Mouse (Mus musculus) regulatory T cell (primary cell): Measurements from ENCODE around the gene Nt5e.
"Not testable (repeated sequence)": the region's sequence is repeated elsewhere in the genome, so short reads cannot be mapped to it uniquely, and the experiment has no call there.

Source experiments
- in situ Hi-C: fragments of 300-600 bp; cut with MboI, MseI; formaldehyde crosslinking; loops from one replicate; pipeline ENCODE4 v1.15.1; 2025; ENCODE audit warnings: high pct_unique_total_duplicates

Gene Nt5e

GRCm38 (mm10) chr9:88326930-88327901 lies at the start of gene Nt5e:
Gene Nt5e (plus strand): TSS chr9:88327197.
- in situ Hi-C loops, result loop anchor here (5.0 kb wide), 1 partner anchor 80 kb away; no protein-coding TSS in a partner anchor

- in situ Hi-C loops, result loop anchor here (5.0 kb wide), 1 partner anchor 55 kb away; no protein-coding TSS in a partner anchor
Measured at GRCm38 (mm10) chr9:88277588-88277987, 49.4 kb upstream of the Nt5e start.

GRCm38 (mm10) chr9:88279728-88280127 lies 47.3 kb upstream of the Nt5e start:
- in situ Hi-C loops, result loop anchor here (5.0 kb wide), 1 partner anchor 53 kb away; no protein-coding TSS in a partner anchor

- in situ Hi-C loops, result no loop called here
Measured at GRCm38 (mm10) chr9:88289568-88290168, 37.3 kb upstream of the Nt5e start.

GRCm38 (mm10) chr9:88292836-88293370 lies 34.1 kb upstream of the Nt5e start:
- in situ Hi-C loops, result no loop called here

- in situ Hi-C loops, result no loop called here
Measured at GRCm38 (mm10) chr9:88295798-88296197, 31.2 kb upstream of the Nt5e start.

- in situ Hi-C loops, result no loop called here
Measured at GRCm38 (mm10) chr9:88296321-88296720, 30.7 kb upstream of the Nt5e start.

- in situ Hi-C loops, result not testable (repeated sequence)
Measured at GRCm38 (mm10) chr9:88297244-88297643, 29.8 kb upstream of the Nt5e start.

- in situ Hi-C loops, result no loop called here
Measured at GRCm38 (mm10) chr9:88297871-88298658, 28.9 kb upstream of the Nt5e start.

- in situ Hi-C loops, result no loop called here
Measured at GRCm38 (mm10) chr9:88307019-88307618, 19.9 kb upstream of the Nt5e start.

GRCm38 (mm10) chr9:88309127-88309526 lies 17.9 kb upstream of the Nt5e start:
- in situ Hi-C loops, result no loop called here

- in situ Hi-C loops, result no loop called here
Measured at GRCm38 (mm10) chr9:88319226-88319625, 7.8 kb upstream of the Nt5e start.

GRCm38 (mm10) chr9:88324616-88325015 lies 2.4 kb upstream of the Nt5e start:
- in situ Hi-C loops, result loop anchor here (5.0 kb wide), 1 partner anchor 77 kb away; no protein-coding TSS in a partner anchor

GRCm38 (mm10) chr9:88328666-88329065 lies 1.7 kb downstream of the Nt5e start:
- in situ Hi-C loops, result loop anchor here (5.0 kb wide), 1 partner anchor 81 kb away; no protein-coding TSS in a partner anchor

- in situ Hi-C loops, result loop anchor here (5.0 kb wide), 1 partner anchor 82 kb away; no protein-coding TSS in a partner anchor
Measured at GRCm38 (mm10) chr9:88329166-88329748, 2.3 kb downstream of the Nt5e start.

GRCm38 (mm10) chr9:88330316-88330715 lies 3.3 kb downstream of the Nt5e start:
- in situ Hi-C loops, result loop anchor here (5.0 kb wide), 2 partner anchors 53 to 392 kb away; partner anchors contain the start of gene Mthfsl

- in situ Hi-C loops, result loop anchor here (5.0 kb wide), 2 partner anchors 55 to 390 kb away; partner anchors contain the start of gene Mthfsl
Measured at GRCm38 (mm10) chr9:88332447-88332846, 5.5 kb downstream of the Nt5e start.

- in situ Hi-C loops, result no loop called here
Measured at GRCm38 (mm10) chr9:88335839-88336238, 8.8 kb downstream of the Nt5e start.

- in situ Hi-C loops, result no loop called here
Measured at GRCm38 (mm10) chr9:88340819-88341218, 13.8 kb downstream of the Nt5e start.

- in situ Hi-C loops, result no loop called here
Measured at GRCm38 (mm10) chr9:88342241-88342640, 15.2 kb downstream of the Nt5e start.
